ENCODE assay signal across 17 mouse cellular contexts in genomic region chr9:53973241-53973640, GRCm38 (mm10). TPM values are rescaled to one million over a fixed set of nuclear protein-coding genes. Genes with fewer than 3 reads are reported as not detected.
DNase-seq lines count a peak whose midpoint lies in the region; ATAC-seq and TF ChIP-seq lines count a peak whose summit lies in the region.
"Had no signal": no experiment of that assay in that cellular context is flagged by ENCODE, and none has a peak within 500 bp of the region (broad histone marks: within the 10 kb centered on the region; RNA-seq: fewer than 3 reads in every experiment).

No protein-coding gene starts in this region.

- no peaks in the 10 kb centered on the region for H3K9me3 ChIP-seq in forebrain, embryonic 13.5 days (replicated peaks)
- H3K9me3 ChIP-seq in forebrain, embryonic 10.5 days: no peaks in the 10 kb centered on the region
- no peaks in the 10 kb centered on the region for H3K9me3 ChIP-seq in forebrain, postnatal 0 days (ENCODE audit: low read length)
- H3K9me3 ChIP-seq in midbrain, postnatal 0 days (ENCODE audit: low read length): no peaks in the 10 kb centered on the region
- H3K9me3 ChIP-seq: limb, embryonic 10.5 days had no signal

- no peak for ATAC-seq in forebrain, embryonic 13.5 days
- no peak for ATAC-seq in forebrain, postnatal 0 days
- no peak for ATAC-seq in midbrain, postnatal 0 days (ENCODE audit: low FRiP score)
- ATAC-seq: intestine, postnatal 0 days had no signal

- peak overlapping the region; percentile 79; the same call in 1 of the 2 replicates for H3K9ac ChIP-seq in forebrain, embryonic 13.5 days
- H3K9ac ChIP-seq in forebrain, postnatal 0 days: peak overlapping the region; percentile 95
- peak overlapping the region; percentile 90; the same call in 1 of the 2 replicates for H3K9ac ChIP-seq in midbrain, postnatal 0 days (replicated peaks; ENCODE audit: low read length, poor library complexity, severe bottlenecking)
- H3K9ac ChIP-seq: liver, embryonic 14.5 days had no signal

- H3K27ac ChIP-seq in forebrain, embryonic 13.5 days: no peak overlapping the region; the same call in 1 of the 2 replicates
- H3K27ac ChIP-seq in forebrain, embryonic 10.5 days: no peak overlapping the region
- peak overlapping the region; percentile 97 for H3K27ac ChIP-seq in forebrain, postnatal 0 days (ENCODE audit: low read depth, low read length)
- H3K27ac ChIP-seq in midbrain, postnatal 0 days (ENCODE audit: low read depth, low read length): peak overlapping the region; percentile 85; the same call in 1 of the 2 replicates
- H3K27ac ChIP-seq: limb, embryonic 10.5 days; liver, embryonic 14.5 days; stomach, postnatal 0 days had no signal

- no peak for TF ChIP-seq POLR2A in brain, embryonic 14.5 days (IDR thresholded peaks at IDR 0.05; ENCODE audit: borderline replicate concordance, extremely low read depth, insufficient read depth, insufficient read length, poor library complexity, severe bottlenecking)

- H3K4me3 ChIP-seq in forebrain, embryonic 13.5 days: peak overlapping the region; percentile 70
- no peak overlapping the region for H3K4me3 ChIP-seq in forebrain, embryonic 10.5 days
- H3K4me3 ChIP-seq in forebrain, postnatal 0 days (ENCODE audit: low read depth, low read length): peak overlapping the region; percentile 81
- peak overlapping the region; percentile 90 for H3K4me3 ChIP-seq in midbrain, postnatal 0 days (ENCODE audit: low read depth, low read length)

- no peak for DNase-seq in forebrain, embryonic 10.5 days (ENCODE audit: extremely low spot score, low spot score)
- DNase-seq in brain, embryonic 14.5 days (ENCODE audit: low read depth): peak; percentile 25
- DNase-seq in forebrain, postnatal 0 days: peak; percentile 55
- peak; percentile 19 for DNase-seq in midbrain, postnatal 0 days (ENCODE audit: low spot score)
- DNase-seq in testis, postnatal 14 days (ENCODE audit: low spot score): no peak
- DNase-seq in thymus, postnatal 14 days: no peak
- DNase-seq: adrenal gland, postnatal 14 days; gastrocnemius, postnatal 10 days; heart, postnatal 14 days; kidney, postnatal 10 days; lung, postnatal 10 days had no signal

- no peak for TF ChIP-seq CTCF in brain, embryonic 14.5 days (IDR thresholded peaks at IDR 0.05; ENCODE audit: borderline replicate concordance, extremely low read depth, insufficient read depth, insufficient read length)
- no peak for TF ChIP-seq CTCF in forebrain, postnatal 0 days (IDR thresholded peaks at IDR 0.05; ENCODE audit: low read depth)
- TF ChIP-seq CTCF in midbrain, postnatal 0 days (IDR thresholded peaks at IDR 0.05): no peak

- H3K36me3 ChIP-seq in forebrain, embryonic 13.5 days (ENCODE audit: poor library complexity, severe bottlenecking): no peaks in the 10 kb centered on the region
- no peaks in the 10 kb centered on the region for H3K36me3 ChIP-seq in forebrain, embryonic 10.5 days (replicated peaks)
- no peaks in the 10 kb centered on the region for H3K36me3 ChIP-seq in forebrain, postnatal 0 days (ENCODE audit: insufficient read depth)
- no peaks in the 10 kb centered on the region for H3K36me3 ChIP-seq in midbrain, postnatal 0 days (ENCODE audit: insufficient read depth, low read length)
- H3K36me3 ChIP-seq: limb, embryonic 10.5 days had no signal

- peaks cover 8% of the 10 kb centered on the region for H3K27me3 ChIP-seq in forebrain, embryonic 13.5 days
- H3K27me3 ChIP-seq in forebrain, embryonic 10.5 days (ENCODE audit: poor library complexity, severe bottlenecking): peaks cover 45% of the 10 kb centered on the region
- no peaks in the 10 kb centered on the region for H3K27me3 ChIP-seq in forebrain, postnatal 0 days (ENCODE audit: insufficient read depth, low read length)
- H3K27me3 ChIP-seq in midbrain, postnatal 0 days (ENCODE audit: insufficient read depth, low read length): no peaks in the 10 kb centered on the region

- H3K4me1 ChIP-seq in forebrain, embryonic 13.5 days: peaks cover 7% of the 10 kb centered on the region; the same call in 1 of the 2 replicates
- H3K4me1 ChIP-seq in forebrain, embryonic 10.5 days: peaks cover 19% of the 10 kb centered on the region
- peaks cover 9% of the 10 kb centered on the region for H3K4me1 ChIP-seq in forebrain, postnatal 0 days (ENCODE audit: insufficient read depth)
- H3K4me1 ChIP-seq in midbrain, postnatal 0 days (ENCODE audit: insufficient read depth, low read length): no peaks in the 10 kb centered on the region

- peak overlapping the region; percentile 89 for H3K4me2 ChIP-seq in forebrain, embryonic 13.5 days
- H3K4me2 ChIP-seq in forebrain, postnatal 0 days (ENCODE audit: low read depth): peak overlapping the region; percentile 71
- H3K4me2 ChIP-seq in midbrain, postnatal 0 days (ENCODE audit: low read depth, low read length, poor library complexity, severe bottlenecking): peak overlapping the region; percentile 81

- 51% methylated on average over 5 of the region's 5 CpGs for WGBS in forebrain, embryonic 13.5 days
- WGBS in forebrain, embryonic 10.5 days: 59% methylated on average over 5 of the region's 5 CpGs
- 54% methylated on average over 5 of the region's 5 CpGs for WGBS in forebrain, postnatal 0 days
- WGBS in midbrain, postnatal 0 days: 52% methylated on average over 5 of the region's 5 CpGs

RNA-seq across cellular contexts. Expression of gene Elmod1, which starts 1.9 kb away (rescaled TPM):
- polyA plus RNA-seq in forebrain, embryonic 13.5 days (2015; fragmentation: Nextera tagmentation; extraction: Ambion mirVana): 12.1 and 14.2 TPM in 2 replicates
- polyA plus RNA-seq in forebrain, embryonic 10.5 days (2016; fragmentation: Nextera tagmentation; extraction: Ambion mirVana): 0.21 and 0.36 TPM in 2 replicates
- 55.4 and 55.5 TPM in 2 replicates for polyA plus RNA-seq in brain, embryonic 14.5 days (2012; rRNA removed)
- 114 and 134 TPM in 2 replicates for total RNA-seq in forebrain, postnatal 0 days (2014; rRNA removed)
- 19.8 and 27.2 TPM in 2 replicates for polyA plus RNA-seq in forebrain, postnatal 0 days (2015; fragmentation: Nextera tagmentation; extraction: Ambion mirVana)
- 101 and 104 TPM in 2 replicates for total RNA-seq in midbrain, postnatal 0 days (2014; rRNA removed)
- 21.4 and 26.6 TPM in 2 replicates for polyA plus RNA-seq in midbrain, postnatal 0 days (2015; fragmentation: Nextera tagmentation; extraction: Ambion mirVana)
- total RNA-seq: MEL had no signal

Comparison
In these comparisons a context has a peak if more than half of its experiments do, and no peak if none do; other contexts are left out.
1. H3K27ac ChIP-seq: peak in forebrain, postnatal 0 days (single experiment) and midbrain, postnatal 0 days (single experiment); none in forebrain, embryonic 13.5 days (single experiment) and forebrain, embryonic 10.5 days (single experiment).
2. DNase-seq: peak in brain, embryonic 14.5 days (single experiment), forebrain, postnatal 0 days (single experiment) and midbrain, postnatal 0 days (single experiment); none in forebrain, embryonic 10.5 days (single experiment), testis, postnatal 14 days (single experiment) and thymus, postnatal 14 days (single experiment).
3. Peak in every context shown above with its lines, with median percentiles within 50 percentile points of each other: H3K4me2 ChIP-seq and H3K9ac ChIP-seq.